Mouse (Mus musculus) v-Abl transformed pro-B cells (cell line): Measurements from ENCODE around the gene Baiap2l1.
"Not testable (repeated sequence)": the region's sequence is repeated elsewhere in the genome, so short reads cannot be mapped to it uniquely, and the experiment has no call there.

Source experiments
- in situ Hi-C, 2 experiments: fragments of 400-800 bp; cut with MboI; formaldehyde crosslinking; loops; one replicate each; pipeline ENCODE4 v1.15.1; 2025; ENCODE audit not compliant: unreplicated experiment in 2 of 2

The Baiap2l1 gene

GRCm38 (mm10) chr5:144357881-144358591 is at the start of gene Baiap2l1:
Gene Baiap2l1 (minus strand): TSS chr5:144358112.
- in situ Hi-C loops = no loop called here

DNA sequence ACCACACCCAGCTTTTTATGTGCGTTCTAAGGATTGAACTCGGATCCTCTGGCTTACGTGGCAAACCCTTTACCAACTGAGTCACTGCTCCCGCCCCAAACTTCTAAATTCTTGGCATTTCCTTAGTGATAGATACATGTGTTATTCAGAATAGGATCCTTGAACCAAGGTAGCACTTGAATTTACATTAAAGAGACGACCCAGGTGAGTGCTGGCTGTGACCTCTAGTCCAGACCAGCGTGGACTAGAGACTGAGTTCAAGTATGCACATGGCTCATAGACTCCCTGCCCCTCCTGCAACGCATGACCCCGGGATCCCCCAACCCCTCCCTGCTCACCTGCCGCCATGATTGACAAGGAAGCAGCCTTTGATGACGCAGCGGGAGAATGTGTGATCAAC is 48.3 kb upstream of the Baiap2l1 start:
- in situ Hi-C loops = no loop called here

- in situ Hi-C loops = no loop called here
Measured at GRCm38 (mm10) chr5:144400821-144401220, 42.9 kb upstream of the Baiap2l1 start.

GRCm38 (mm10) chr5:144397566-144397965 is 39.7 kb upstream of the Baiap2l1 start:
- in situ Hi-C loops = no loop called here

DNA sequence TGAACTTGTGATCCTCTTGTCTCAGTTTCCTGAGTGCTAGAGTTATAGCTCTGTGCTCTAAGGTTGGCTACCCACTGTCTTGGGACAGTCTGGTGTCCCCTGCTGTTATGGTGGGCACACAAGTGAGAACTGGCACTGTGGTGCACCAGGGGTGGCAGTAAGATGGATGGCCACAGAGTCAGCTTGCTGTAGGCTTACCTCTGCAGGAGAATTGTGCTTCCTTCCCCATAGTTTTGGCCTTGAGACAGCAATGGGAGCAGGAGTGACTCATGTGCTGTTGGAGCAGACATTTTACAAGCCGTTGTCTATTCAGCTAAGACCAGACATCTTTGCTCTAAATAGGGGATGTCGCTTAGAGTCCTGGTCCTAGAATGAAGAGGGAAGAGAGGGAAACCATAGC is 36.2 kb upstream of the Baiap2l1 start:
- in situ Hi-C loops = no loop called here

DNA sequence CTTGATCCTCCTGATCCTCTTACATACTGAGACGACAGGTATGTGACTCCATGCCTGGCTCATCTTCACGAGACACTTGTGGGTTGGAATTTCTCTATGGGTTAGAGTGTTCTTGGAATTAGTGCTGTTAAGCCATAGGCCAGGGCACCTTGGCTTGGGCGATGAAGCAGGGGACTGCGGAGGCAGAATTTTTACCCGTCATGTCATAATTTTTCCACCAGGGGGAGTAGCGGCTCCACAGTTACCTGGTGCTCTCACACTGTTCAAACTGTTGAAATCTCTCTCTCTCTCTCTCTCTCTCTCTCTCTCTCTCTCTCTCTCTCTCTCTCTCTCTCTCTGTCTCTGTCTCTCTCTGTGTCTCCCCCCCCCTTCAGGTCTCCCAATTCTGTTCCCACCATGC is 29.9 kb upstream of the Baiap2l1 start:
- in situ Hi-C loops = loop anchor here (5.0 to 10.0 kb wide), 3 partner anchors 343 to 349 kb away; no protein-coding TSS in a partner anchor

GRCm38 (mm10) chr5:144383936-144384335 is 26.0 kb upstream of the Baiap2l1 start:
- in situ Hi-C loops = loop anchor here in 1 of 2 experiments (5.0 to 10.0 kb wide), 2 partner anchors 152 to 339 kb away; no protein-coding TSS in a partner anchor

GRCm38 (mm10) chr5:144381782-144382181 is 23.9 kb upstream of the Baiap2l1 start:
- in situ Hi-C loops = loop anchor here in 1 of 2 experiments (5.0 to 10.0 kb wide), 2 partner anchors 149 to 337 kb away; no protein-coding TSS in a partner anchor

DNA sequence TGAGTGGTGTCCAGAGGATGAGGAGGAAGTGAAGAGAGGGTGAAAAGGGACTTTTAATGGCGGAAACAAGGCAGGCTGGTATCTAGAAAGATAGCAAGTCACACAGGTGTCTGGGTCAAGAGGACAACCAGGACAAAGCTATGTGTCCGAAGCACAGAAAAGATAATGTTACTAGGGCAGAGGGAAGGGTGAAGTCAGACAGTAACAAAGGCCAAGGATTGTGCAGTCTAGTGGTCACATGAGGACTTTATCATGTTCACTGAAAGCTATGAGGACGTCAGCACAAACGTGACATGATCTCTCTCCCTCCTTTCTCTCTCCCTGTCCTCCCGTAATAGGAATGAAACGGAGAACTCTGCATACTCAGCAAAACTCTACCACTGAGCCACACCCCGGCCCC is 22.8 kb upstream of the Baiap2l1 start:
- in situ Hi-C loops = loop anchor here in 1 of 2 experiments (5.0 to 10.0 kb wide), 2 partner anchors 148 to 336 kb away; no protein-coding TSS in a partner anchor

DNA sequence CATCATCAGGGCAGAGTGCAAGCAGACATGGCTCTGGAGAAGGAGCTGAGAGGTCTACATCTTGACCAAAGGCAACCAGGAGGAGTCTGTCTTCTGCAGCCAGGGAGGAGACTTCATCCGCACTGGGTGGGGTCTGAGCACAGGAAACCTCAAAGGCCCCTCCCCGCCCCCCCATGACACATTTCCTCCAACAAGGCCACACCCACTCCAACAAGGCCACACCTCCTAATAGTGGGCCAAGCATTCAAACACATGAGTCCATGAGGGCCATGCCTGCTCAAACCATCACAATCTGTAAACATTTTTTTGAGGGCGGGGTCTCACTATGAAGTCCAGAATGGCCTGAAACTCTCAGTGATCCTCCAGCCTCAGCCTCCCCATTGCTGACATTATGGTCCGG is 21.5 kb upstream of the Baiap2l1 start:
- in situ Hi-C loops = loop anchor here in 1 of 2 experiments (5.0 kb wide), 1 partner anchor 142 kb away; no protein-coding TSS in a partner anchor

DNA sequence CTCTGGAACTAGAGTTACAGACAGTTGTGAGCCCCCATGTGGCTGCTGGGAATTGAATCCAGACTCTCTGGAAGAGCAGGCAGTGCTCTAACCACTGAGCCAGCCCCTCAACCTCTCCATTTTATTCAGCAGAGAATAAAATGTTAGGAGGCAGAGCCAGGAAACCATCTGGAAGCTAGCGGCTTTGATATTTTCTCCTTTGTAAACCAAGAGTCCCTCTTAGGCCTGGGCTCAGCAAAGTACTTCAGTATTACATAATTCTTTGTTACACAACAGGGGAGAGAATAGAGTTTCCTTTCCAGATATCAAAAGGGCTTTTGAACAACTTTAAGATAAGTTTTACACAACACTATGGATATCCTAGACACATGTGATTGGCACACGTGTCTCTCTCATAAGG is 15.0 kb upstream of the Baiap2l1 start:
- in situ Hi-C loops = no loop called here

- in situ Hi-C loops = no loop called here
Measured at GRCm38 (mm10) chr5:144372177-144372576, 14.3 kb upstream of the Baiap2l1 start.

DNA sequence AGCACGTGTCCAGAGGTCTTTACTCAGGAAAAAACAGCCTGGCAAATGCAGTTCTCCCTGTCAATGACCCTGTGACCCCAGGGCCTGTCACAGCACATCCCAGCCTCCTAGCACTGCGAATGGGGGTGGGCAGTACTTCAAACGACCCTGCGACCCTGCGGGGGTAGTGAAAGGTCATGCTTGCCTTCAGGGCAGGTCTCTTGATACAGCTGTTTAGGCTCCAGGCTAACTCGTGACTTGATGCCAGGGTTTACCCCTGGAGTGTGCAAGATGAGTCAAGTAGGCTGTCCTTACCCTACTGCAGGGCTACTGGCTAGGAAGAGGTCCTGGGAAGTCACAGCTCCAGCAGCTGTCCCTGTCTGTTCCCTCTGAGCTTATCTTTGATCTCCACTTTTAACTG is 13.1 kb upstream of the Baiap2l1 start:
- in situ Hi-C loops = no loop called here

GRCm38 (mm10) chr5:144368661-144369205 is 10.8 kb upstream of the Baiap2l1 start:
- in situ Hi-C loops = no loop called here

- in situ Hi-C loops = not testable (repeated sequence)
Measured at GRCm38 (mm10) chr5:144366551-144366950, 8.6 kb upstream of the Baiap2l1 start.

DNA sequence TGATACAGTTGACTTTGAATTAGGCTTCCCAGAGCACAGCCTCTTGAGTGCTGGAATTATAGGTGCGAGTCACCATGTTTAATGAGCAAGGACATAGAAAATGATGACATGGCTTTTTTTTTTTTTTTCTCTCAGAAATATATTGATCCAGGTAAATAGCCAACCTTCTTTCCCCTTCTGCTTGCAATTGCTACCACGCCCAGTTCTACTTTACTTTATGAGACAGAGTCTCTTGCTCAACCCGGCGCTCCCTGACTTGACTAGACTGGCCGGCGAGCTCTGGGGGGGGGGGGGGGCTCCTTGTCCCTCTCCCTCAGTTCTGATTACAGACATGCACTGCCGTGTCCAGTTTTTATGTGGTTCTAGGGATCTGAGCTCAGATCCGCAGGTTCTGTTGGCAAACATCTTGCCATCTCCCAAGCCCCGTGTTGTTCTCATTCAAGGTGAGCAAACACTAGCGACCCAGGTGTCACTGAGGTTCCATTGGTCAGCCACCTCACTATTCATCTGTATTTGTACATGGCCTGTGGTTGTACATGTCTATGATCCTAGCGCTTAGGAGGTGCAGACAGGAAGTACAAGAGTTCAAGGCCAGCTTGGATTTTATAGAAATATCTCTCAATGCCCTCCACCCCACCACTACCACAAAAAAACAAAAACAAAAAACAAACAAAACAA is 6.9 kb upstream of the Baiap2l1 start:
- in situ Hi-C loops = no loop called here

DNA sequence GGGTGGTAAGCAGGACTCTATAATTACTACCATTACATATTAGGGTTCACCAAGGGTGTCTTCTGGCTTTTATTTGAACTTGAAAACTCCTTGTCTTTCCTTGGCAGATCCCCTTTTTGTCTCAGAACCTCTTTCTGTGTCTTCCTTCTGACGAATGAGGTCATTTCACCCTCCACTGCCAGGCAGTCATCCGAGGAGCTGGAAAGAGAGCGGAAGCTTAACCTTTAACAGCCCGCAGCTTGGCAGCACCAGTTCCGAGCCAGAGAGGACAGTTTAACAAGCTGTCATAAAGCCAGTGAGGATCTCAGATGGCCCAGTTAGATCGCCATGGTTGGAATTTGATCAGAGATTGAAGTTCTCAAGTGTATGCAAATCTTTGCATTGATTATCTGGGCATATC is 2.4 kb upstream of the Baiap2l1 start:
- in situ Hi-C loops = no loop called here

GRCm38 (mm10) chr5:144359886-144360285 is 2.0 kb upstream of the Baiap2l1 start:
- in situ Hi-C loops = no loop called here

GRCm38 (mm10) chr5:144358592-144358917 is 643 bp upstream of the Baiap2l1 start:
- in situ Hi-C loops = no loop called here

DNA sequence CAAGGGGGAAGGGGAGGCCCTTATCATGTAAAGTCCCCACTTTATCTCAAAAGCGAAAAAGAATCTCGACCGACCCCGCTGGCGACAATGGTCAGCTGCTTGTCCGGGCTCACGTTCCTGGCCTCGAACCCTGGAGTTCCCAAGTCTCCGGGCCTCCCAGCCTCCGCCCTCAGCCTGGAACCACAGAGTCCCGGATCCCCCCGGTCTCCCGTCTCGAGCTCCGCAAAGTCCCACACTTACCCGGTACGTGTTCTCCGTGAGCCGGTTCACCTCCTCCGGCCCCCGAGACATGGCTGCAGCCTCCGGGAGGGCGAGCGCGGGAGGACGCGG is 396 bp downstream of the Baiap2l1 start:
- in situ Hi-C loops = no loop called here

DNA sequence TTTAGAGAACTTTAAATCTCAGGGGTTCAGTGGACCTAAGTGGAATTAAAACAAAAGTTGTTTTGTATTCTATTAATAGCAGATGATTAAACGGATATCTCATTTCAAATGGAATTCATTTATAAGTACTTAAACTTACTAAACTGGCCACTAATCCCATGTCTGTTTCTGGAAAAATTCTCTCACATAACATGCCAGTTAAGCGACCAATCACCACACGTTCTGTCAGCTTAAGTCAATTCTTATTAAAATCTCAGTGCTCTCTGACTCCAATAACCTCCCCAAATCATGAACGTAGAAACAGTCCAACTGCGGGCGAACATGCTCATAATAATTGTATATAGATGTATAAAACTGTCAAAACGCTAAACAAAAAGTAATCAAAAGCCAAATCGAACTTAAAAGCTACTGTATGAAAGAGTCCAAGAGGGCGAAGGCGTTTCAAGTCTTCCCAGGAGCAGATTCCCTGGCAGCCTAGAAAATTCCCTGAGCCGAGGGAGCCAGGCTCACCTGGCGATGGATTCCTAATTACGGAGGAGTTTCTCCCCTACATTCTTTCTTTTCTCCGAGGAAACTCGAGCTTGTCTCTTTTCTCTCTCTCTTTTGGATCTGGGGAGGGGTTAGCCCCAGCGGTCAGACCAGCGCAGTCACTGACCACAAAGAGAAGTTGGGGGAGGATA is 996 bp downstream of the Baiap2l1 start:
- in situ Hi-C loops = no loop called here
